Mouse (Mus musculus) forebrain, embryonic 16.5 days (tissue): ENCODE measurements at regions not wholly inside any gene's neighbourhood (a gene's known extent, or its start where the extent isn't known, plus 50 kb on each side); places are given as distances from the start of the nearest gene placed in this dataset.

Source experiments
- ATAC-seq: fragments of 200-750 bp; cut with Nextera tagmentation; 2 replicates; pipeline ENCODE4 v1.8.0; 2017; ENCODE audit warnings: mild to moderate bottlenecking, moderate library complexity
- H3K27ac ChIP-seq: fragments of 300-500 bp; sonication (generic); 2 replicates; pipeline ENCODE4 v1.5.1; 2014; ENCODE audit warnings: low read length, control low read depth
- H3K27me3 ChIP-seq: fragments of 300-500 bp; sonication (generic); replicated peaks from 2 replicates; pipeline ENCODE4 v1.6.1; 2014; ENCODE audit warnings: low read length; ENCODE audit not compliant: control insufficient read depth, insufficient read depth
- H3K36me3 ChIP-seq: fragments of 300-500 bp; sonication (generic); 2 replicates; pipeline ENCODE4 v1.6.1; 2014; ENCODE audit not compliant: control insufficient read depth, insufficient read depth
- H3K4me1 ChIP-seq: fragments of 300-500 bp; sonication (generic); replicated peaks from 2 replicates; pipeline ENCODE4 v1.6.1; 2014; ENCODE audit warnings: low read length; ENCODE audit not compliant: control insufficient read depth, insufficient read depth
- H3K4me2 ChIP-seq: fragments of 300-500 bp; sonication (generic); 2 replicates; pipeline ENCODE4 v1.6.1; 2014; ENCODE audit warnings: mild to moderate bottlenecking, low read length, control low read depth
- H3K4me3 ChIP-seq: fragments of 300-500 bp; sonication (generic); replicated peaks from 2 replicates; pipeline ENCODE4 v1.5.1; 2014; ENCODE audit warnings: mild to moderate bottlenecking, low read length, control low read depth
- H3K9ac ChIP-seq: fragments of 300-500 bp; sonication (generic); replicated peaks from 2 replicates; pipeline ENCODE4 v1.6.1; 2014; ENCODE audit warnings: low read depth, low read length, control low read depth
- H3K9me3 ChIP-seq: fragments of 300-500 bp; sonication (generic); 2 replicates; pipeline ENCODE4 v1.6.1; 2016; ENCODE audit warnings: low read length; ENCODE audit not compliant: control insufficient read depth
- WGBS: fragments of 180-500 bp; shearing (Covaris S2); extraction: QIAGEN DNeasy Blood & Tissue Kit; methylation state at CpG from one replicate; pipeline ENCODE4 v1.1.7; 2014; 5-methylcytosine and 5-hydroxymethylcytosine counted together

- Histone ChIP-seq H3K27ac (no peak overlapping the region), H3K27me3 (no peaks in the 10 kb centered on the region), H3K4me1 (peaks cover 9% of the 10 kb centered on the region; the same call in 1 of the 2 replicates), H3K9ac (no peak overlapping the region), H3K36me3 (no peaks in the 10 kb centered on the region), H3K4me2 (no peak overlapping the region), H3K4me3 (no peak overlapping the region), H3K9me3 (no peaks in the 10 kb centered on the region)
- WGBS = 84% methylated on average over 5 of the region's 5 CpGs
- no peak for ATAC-seq
These were observed 174.9 kb downstream of the Sox9 start for GRCm38 (mm10) chr11:112956748-112957440.

DNA sequence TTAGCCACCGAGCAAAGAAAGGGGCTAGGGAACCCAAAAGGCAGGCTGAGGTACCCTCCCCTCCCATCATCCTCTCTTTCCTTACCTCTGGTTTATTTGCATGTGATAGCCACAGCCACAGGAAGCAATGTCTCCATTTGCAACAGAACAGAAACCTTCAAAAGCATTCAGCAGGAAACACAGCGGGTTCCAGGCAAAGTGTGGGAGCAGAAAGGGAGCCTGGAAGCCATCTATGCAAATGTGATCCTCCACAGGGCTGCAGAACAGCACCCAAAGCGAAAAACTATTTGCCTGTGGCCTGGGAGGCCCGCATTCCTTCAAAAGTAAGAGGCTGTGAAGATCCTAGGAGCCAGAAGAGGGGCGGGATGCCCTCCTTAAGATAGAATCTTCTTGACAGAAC lies 177.6 kb downstream of the Sox9 start:
- Histone ChIP-seq H3K9me3 (no peaks in the 10 kb centered on the region), H3K27ac (no peak overlapping the region)

GRCm38 (mm10) chr11:112973286-112973685 lies 191.3 kb downstream of the Sox9 start:
- no peaks in the 10 kb centered on the region for H3K36me3 ChIP-seq
- ATAC-seq = no peak
- no peak overlapping the region for H3K27ac ChIP-seq
- H3K27me3 ChIP-seq = no peaks in the 10 kb centered on the region
- no peak overlapping the region for H3K4me2 ChIP-seq
- peaks cover 19% of the 10 kb centered on the region for H3K4me1 ChIP-seq
- H3K4me3 ChIP-seq = no peak overlapping the region
- no peak overlapping the region for H3K9ac ChIP-seq
- 66% methylated on average over 8 of the region's 8 CpGs for WGBS
- H3K9me3 ChIP-seq = no peaks in the 10 kb centered on the region

More for the DNA sequence above, 177.6 kb downstream of the Sox9 start:
- Histone ChIP-seq H3K4me3 (no peak overlapping the region), H3K4me1 (no peaks in the 10 kb centered on the region), H3K36me3 (no peaks in the 10 kb centered on the region), H3K4me2 (no peak overlapping the region), H3K27me3 (no peaks in the 10 kb centered on the region), H3K9ac (no peak overlapping the region)
- WGBS = 22% methylated on average over 5 of the region's 5 CpGs
- ATAC-seq = no peak

DNA sequence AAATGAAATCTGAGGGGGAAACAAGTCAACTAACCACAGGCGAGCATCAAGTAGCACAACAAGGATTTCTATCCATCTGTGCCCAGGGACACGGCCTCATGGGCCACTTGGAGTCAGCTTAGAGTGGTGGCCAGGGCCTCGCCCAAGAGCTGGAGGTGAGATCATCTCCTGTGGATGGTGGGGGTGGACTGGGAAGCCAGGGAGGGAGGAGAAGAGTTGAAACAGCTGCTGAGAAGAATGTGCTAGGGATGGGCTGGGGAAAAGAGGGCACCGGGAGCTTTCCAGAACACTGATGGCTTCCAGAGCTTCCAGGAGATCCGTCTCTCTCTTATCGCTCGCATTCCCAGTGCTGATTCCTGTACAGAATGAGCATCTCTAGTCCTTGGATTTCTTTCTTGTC lies 192.9 kb downstream of the Sox9 start:
- WGBS = 95% methylated on average over 7 of the region's 7 CpGs
- no peak overlapping the region for H3K4me2 ChIP-seq
- no peak for ATAC-seq
- H3K4me1 ChIP-seq = peaks cover 25% of the 10 kb centered on the region
- no peak overlapping the region for H3K27ac ChIP-seq
- H3K9ac ChIP-seq = no peak overlapping the region
- H3K4me3 ChIP-seq = no peak overlapping the region
- H3K36me3 ChIP-seq = no peaks in the 10 kb centered on the region
- no peaks in the 10 kb centered on the region for H3K27me3 ChIP-seq
- H3K9me3 ChIP-seq = no peaks in the 10 kb centered on the region

- H3K4me3 ChIP-seq = no peak overlapping the region
- H3K27me3 ChIP-seq = no peaks in the 10 kb centered on the region
- H3K9ac ChIP-seq = no peak overlapping the region
- peak; percentile 91 for ATAC-seq
- no peaks in the 10 kb centered on the region for H3K36me3 ChIP-seq
- WGBS = 5% methylated on average over 12 of the region's 12 CpGs
- H3K4me1 ChIP-seq = peaks cover 27% of the 10 kb centered on the region
- peak overlapping the region; percentile 13; the same call in 1 of the 2 replicates for H3K4me2 ChIP-seq
- no peaks in the 10 kb centered on the region for H3K9me3 ChIP-seq
- peak overlapping the region; percentile 79 for H3K27ac ChIP-seq
These were observed 195.1 kb downstream of the Sox9 start for GRCm38 (mm10) chr11:112976914-112977785.

GRCm38 (mm10) chr11:112978884-112979283 lies 196.9 kb downstream of the Sox9 start:
- WGBS = 44% methylated on average over 6 of the region's 6 CpGs
- Histone ChIP-seq H3K4me3 (no peak overlapping the region), H3K27me3 (no peaks in the 10 kb centered on the region), H3K4me2 (no peak overlapping the region), H3K36me3 (no peaks in the 10 kb centered on the region), H3K9me3 (no peaks in the 10 kb centered on the region), H3K9ac (no peak overlapping the region), H3K4me1 (peaks cover 40% of the 10 kb centered on the region), H3K27ac (no peak overlapping the region)
- ATAC-seq = no peak

DNA sequence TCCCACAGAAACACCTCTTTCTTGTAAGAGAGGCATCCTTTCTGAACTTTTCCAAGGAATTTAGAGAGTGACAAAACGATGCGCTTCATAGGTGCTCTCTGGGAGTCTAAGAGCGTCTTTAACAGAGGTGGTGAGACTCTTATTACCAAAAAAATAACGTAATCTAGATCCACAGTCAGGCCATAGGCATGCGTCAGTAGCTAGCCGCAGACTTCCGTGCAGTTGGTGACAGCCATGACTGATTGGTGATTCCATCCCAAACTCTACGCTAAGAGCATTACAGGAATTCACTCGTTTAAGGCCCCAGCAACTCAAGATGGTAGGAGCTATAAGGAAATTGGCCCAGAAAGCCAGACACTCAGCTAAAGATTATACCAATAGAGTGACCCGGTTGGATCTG lies 197.4 kb downstream of the Sox9 start:
- H3K27me3 ChIP-seq = no peaks in the 10 kb centered on the region

GRCm38 (mm10) chr11:112982165-112982801 lies 200.3 kb downstream of the Sox9 start:
- H3K4me2 ChIP-seq = peak overlapping the region; percentile 16; the same call in 1 of the 2 replicates
- no peaks in the 10 kb centered on the region for H3K27me3 ChIP-seq
- H3K9me3 ChIP-seq = no peaks in the 10 kb centered on the region
- H3K36me3 ChIP-seq = no peaks in the 10 kb centered on the region
- H3K27ac ChIP-seq = peak overlapping the region; percentile 24; the same call in 1 of the 2 replicates
- peak; percentile 85 for ATAC-seq
- WGBS = 14% methylated on average over 11 of the region's 11 CpGs
- H3K4me3 ChIP-seq = no peak overlapping the region
- H3K9ac ChIP-seq = no peak overlapping the region
- peaks cover 31% of the 10 kb centered on the region for H3K4me1 ChIP-seq

More for the DNA sequence above, 197.4 kb downstream of the Sox9 start:
- H3K9me3 ChIP-seq = no peaks in the 10 kb centered on the region
- H3K4me3 ChIP-seq = no peak overlapping the region
- peaks cover 40% of the 10 kb centered on the region for H3K4me1 ChIP-seq
- H3K27ac ChIP-seq = no peak overlapping the region
- no peak overlapping the region for H3K4me2 ChIP-seq
- ATAC-seq = no peak
- WGBS = 91% methylated on average over 10 of the region's 10 CpGs
- H3K36me3 ChIP-seq = no peaks in the 10 kb centered on the region
- no peak overlapping the region for H3K9ac ChIP-seq
